Mouse (Mus musculus) mammary gland, adult 2 months (tissue): Measurements from ENCODE around the gene Cyfip1. TPM values are rescaled to one million over a fixed set of nuclear protein-coding genes. Genes with fewer than 3 reads are reported as not detected.

ENCODE experiments used
- polyA plus RNA-seq: library from polyadenylated mRNA; depleted of rRNA; stranded (reverse); fragments of >200 nt; gene quantifications from 2 replicates; pipeline ENCODE4 v1.2.3, GENCODE M21; 2012; ENCODE audit warnings: low replicate concordance; rRNA removed

Gene Cyfip1
- 27.4 and 54.0 TPM in 2 replicates for polyA plus RNA-seq

DNA sequence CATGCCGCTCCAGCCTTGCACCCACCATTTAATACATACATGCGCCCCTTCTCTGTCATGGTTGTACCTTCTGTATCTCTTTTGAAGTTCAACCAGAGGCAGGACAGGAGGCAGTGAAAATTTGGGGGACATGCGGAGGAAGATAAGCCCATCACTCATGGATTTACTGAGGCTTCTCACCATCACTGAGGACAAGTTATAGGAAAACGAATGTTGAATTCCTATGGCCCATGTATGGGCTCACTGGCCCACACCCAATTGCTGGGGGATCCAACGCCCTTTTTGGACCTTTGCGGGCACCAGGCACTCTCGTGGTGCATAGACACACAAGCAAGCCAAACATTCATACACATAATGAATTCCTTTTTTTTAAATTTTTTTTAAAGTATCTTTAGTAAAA is at the start of gene Cyfip1:
Gene Cyfip1 (plus strand): TSS at position 301 of the 400 bp plus-strand sequence.

DNA sequence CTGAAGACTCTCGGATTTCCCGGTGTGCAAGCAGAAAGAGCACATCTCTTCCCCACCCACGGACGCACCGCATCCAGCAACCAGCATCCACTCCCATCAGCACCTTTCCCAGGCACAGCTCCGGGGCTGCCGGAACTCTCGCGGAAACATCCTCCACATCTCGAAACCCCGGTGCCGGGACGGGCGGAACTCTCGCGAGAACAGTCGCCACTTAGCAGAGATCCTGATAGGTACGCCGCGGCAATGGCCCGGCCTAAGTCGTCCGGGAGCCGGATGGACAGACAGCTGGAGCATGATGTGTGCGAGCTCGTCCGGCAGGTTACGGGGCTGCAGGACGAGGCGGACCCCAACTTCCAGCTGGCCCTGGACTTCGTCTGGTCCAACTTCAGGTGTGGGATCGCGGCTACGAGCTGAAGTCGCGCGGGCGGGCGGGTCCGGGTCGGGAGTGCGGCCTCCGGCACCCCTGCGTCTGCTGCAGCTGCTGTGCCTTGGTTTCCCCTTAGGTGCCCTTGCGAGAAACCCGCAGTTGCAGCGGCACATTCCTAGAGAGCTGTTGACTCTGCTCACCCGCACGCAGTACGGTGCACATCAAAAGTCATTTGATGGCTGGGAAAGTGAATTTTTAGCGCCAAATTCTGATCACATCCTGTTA is 47.5 kb upstream of the Cyfip1 start, which contains the start of gene Tubgcp5:
Gene Tubgcp5 (plus strand): TSS at position 203 of the 652 bp plus-strand sequence.

DNA sequence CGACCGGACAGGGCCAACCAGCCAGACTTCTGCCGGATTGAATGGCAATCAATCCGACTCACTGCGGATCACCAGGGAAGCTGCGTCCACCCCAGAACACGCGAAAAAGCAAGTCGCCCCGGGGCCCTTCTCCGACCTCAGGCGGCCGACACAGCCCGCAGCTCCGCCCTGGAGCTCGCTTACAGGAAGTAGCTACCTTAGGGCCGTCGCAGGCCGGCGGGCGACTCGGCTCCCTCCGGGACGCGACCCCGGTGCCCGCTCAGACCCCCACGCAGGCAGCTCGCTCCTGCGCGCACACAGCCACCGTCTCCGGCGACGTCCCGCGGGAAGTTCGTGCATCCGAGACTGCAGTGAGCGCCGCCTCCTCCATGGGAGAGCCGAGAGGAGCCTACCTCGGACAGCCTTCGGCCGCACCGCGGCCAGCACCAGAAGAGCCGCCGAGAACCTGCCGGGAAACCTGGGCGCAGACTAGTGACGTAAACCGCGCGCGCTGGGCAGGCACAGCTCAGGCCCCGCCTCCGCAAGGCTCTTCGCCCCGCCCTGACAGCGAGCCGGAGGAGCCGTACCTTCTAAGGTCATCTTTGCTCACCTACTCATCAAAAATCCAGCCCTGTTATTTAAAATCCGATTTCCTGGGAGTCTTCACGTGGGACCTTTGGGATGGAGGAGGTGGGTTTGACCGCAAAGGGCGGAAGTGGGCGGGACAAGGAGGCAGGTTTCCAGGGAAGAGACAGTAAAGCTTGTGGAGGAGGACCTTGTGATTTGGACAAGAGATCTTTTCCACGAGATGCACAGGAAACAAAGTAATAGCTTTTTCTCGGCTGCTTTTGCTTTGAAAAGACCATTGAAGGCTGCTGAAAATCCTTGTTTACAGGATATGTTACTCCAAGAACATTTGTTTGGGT is 120.7 kb downstream of the Cyfip1 start, which contains the start of gene Nipa2:
Gene Nipa2 (minus strand): TSS at position 473 of the 905 bp plus-strand sequence.

Other genes with a start within 250 kb of the Cyfip1 start
- gene Siglech, start 73.6 kb upstream of the Cyfip1 start, polyA plus RNA-seq, result 31.3 and 35.4 TPM in 2 replicates
- 2.1 and 4.6 TPM in 2 replicates for gene Tubgcp5, start 47.6 kb upstream of the Cyfip1 start, polyA plus RNA-seq
- 8.4 and 30.1 TPM in 2 replicates for gene Nipa2, start 120.7 kb downstream of the Cyfip1 start, polyA plus RNA-seq
- gene Nipa1, start 178.2 kb downstream of the Cyfip1 start, polyA plus RNA-seq, result 2.8 and 3.9 TPM in 2 replicates
- gene Herc2, start 208.5 kb downstream of the Cyfip1 start, polyA plus RNA-seq, result 21.2 and 21.8 TPM in 2 replicates